Mouse (Mus musculus): ENCODE data around the gene BC049762. TPM values are rescaled to one million over a fixed set of nuclear protein-coding genes. Genes with fewer than 3 reads are reported as not detected.

BC049762 gene
- 0.37 TPM in 1 of 2 replicates, not detected in the other for polyA plus RNA-seq (2012; rRNA removed)

GRCm38 (mm10) chr11:51262342-51263285 lies at the start of gene BC049762:
BC049762 (minus strand) TSS chr11:51263046.
- DNase-seq (ENCODE audit: low spot score): peak; percentile 98

GRCm38 (mm10) chr11:51311846-51312245 lies 49.0 kb upstream of the BC049762 start:
- no peak for DNase-seq (ENCODE audit: low spot score)

GRCm38 (mm10) chr11:51308306-51308705 lies 45.5 kb upstream of the BC049762 start:
- no peak for DNase-seq (ENCODE audit: low spot score)

- no peak for DNase-seq (ENCODE audit: low spot score)
These were observed 41.2 kb upstream of the BC049762 start for GRCm38 (mm10) chr11:51303981-51304553.

GRCm38 (mm10) chr11:51302396-51302795 lies 39.5 kb upstream of the BC049762 start:
- no peak for DNase-seq (ENCODE audit: low spot score)

GRCm38 (mm10) chr11:51298691-51299090 lies 35.8 kb upstream of the BC049762 start:
- DNase-seq (ENCODE audit: low spot score): no peak

- no peak for DNase-seq (ENCODE audit: low spot score)
These were observed 32.9 kb upstream of the BC049762 start for GRCm38 (mm10) chr11:51295742-51296141.

- no peak for DNase-seq (ENCODE audit: low spot score)
These were observed 31.2 kb upstream of the BC049762 start for GRCm38 (mm10) chr11:51293956-51294530.

GRCm38 (mm10) chr11:51290066-51290955 lies 27.5 kb upstream of the BC049762 start:
- DNase-seq (ENCODE audit: low spot score): peak; percentile 34

GRCm38 (mm10) chr11:51289564-51290041 lies 26.8 kb upstream of the BC049762 start, which contains the start of gene Col23a1:
Col23a1 (plus strand) TSS chr11:51289920.
- DNase-seq (ENCODE audit: low spot score): peak; percentile 32

GRCm38 (mm10) chr11:51274418-51274817 lies 11.6 kb upstream of the BC049762 start:
- DNase-seq (ENCODE audit: low spot score): no peak

GRCm38 (mm10) chr11:51265326-51265725 lies 2.5 kb upstream of the BC049762 start:
- no peak for DNase-seq (ENCODE audit: low spot score)

GRCm38 (mm10) chr11:51264352-51264751 lies 1.5 kb upstream of the BC049762 start:
- DNase-seq (ENCODE audit: low spot score): no peak

- no peak for DNase-seq (ENCODE audit: low spot score)
These were observed 513 bp upstream of the BC049762 start for GRCm38 (mm10) chr11:51263286-51263831.

- DNase-seq (ENCODE audit: low spot score): no peak
These were observed 1.1 kb downstream of the BC049762 start, which contains the start of gene Clk4 for GRCm38 (mm10) chr11:51261680-51262219. Clk4 (plus strand) TSS chr11:51261730.

GRCm38 (mm10) chr11:51257006-51257405 lies 5.8 kb downstream of the BC049762 start:
- no peak for DNase-seq (ENCODE audit: low spot score)

- DNase-seq (ENCODE audit: low spot score): no peak
These were observed 19.9 kb downstream of the BC049762 start for GRCm38 (mm10) chr11:51242897-51243296.

- no peak for DNase-seq (ENCODE audit: low spot score)
These were observed 28.2 kb downstream of the BC049762 start for GRCm38 (mm10) chr11:51234626-51235025.

- no peak for DNase-seq (ENCODE audit: low spot score)
These were observed 35.7 kb downstream of the BC049762 start for GRCm38 (mm10) chr11:51227104-51227503.

- DNase-seq (ENCODE audit: low spot score): no peak
These were observed 42.5 kb downstream of the BC049762 start, which contains the start of gene Gm12569 for GRCm38 (mm10) chr11:51220308-51220707. Gm12569 (plus strand) TSS chr11:51220473.

All from urinary bladder, adult 2 months (tissue).